Mouse (Mus musculus) embryo, embryonic 10 days (tissue): ENCODE measurements around the gene Vmn2r55.
"Not testable (repeated sequence)": the region's sequence is repeated elsewhere in the genome, so short reads cannot be mapped to it uniquely, and the experiment has no call there.

Source experiments
- DNase-seq: peaks from one replicate; pipeline ENCODE4 v3.0.0-alpha.2; 2015; ENCODE audit warnings: low spot score

Vmn2r55 gene

DNA sequence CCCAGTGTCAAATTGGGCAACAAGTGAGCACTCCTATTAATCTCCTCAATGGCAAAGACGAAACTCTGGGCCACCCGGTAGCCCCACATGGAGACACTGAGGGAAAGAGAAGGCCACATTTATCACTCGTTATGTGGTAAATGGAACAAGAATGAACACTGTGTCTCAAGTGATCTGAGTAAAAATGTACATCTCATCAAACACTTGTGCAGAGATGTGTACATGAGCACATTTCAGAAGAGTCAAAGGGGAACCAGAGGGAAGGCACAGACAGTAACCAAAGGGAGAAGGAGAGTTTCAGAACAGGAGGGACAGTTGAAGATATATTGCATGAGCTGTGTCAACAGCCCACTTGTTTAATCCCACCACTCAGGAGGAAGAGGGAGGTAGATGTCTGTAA is at the start of gene Vmn2r55:
Vmn2r55 (minus strand) TSS at position 101 of the 400 bp plus-strand sequence.
- not testable (repeated sequence) for DNase-seq

DNA sequence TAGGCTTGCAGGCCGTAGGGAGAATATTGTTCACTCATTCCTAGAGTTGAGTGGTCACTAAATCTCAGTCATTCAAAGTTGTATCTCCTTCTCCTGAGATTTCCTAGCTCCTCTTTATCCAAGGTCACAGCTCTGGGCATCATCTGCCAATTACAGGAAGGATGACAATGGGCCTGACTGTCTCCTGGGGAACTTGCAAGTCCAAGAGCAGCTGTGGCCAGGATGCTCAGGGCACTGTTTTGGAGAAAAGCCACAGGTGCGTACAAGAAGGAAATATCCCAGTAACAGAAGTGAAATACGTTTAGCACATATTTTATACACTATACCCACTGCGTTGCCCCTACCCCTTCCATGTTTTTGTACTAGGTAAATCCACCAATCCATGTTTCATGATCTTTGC is 44.6 kb downstream of the Vmn2r55 start, which contains the start of gene Vmn2r54:
Vmn2r54 (minus strand) TSS at position 101 of the 400 bp plus-strand sequence.
- DNase-seq: not testable (repeated sequence)

DNA sequence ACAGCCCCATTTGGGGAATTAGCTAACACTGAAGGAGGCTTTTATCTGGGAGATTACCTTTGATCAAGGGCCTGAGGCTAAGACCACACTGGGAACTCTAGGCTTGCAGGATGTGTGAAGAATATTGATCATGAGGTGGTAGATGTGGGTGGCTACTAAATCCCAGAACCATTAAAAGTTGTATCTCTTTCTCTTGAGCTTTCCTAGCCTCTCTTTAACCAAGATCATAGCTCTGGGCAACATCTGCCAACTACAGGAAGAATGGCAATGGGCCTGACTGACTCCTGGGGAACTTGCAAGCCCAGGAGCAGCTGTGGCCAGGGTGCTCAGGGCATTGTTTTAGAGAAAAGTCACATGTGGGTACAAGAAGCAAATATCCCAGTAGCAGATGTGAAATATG is 76.1 kb downstream of the Vmn2r55 start, which contains the start of gene Vmn2r53:
Vmn2r53 (minus strand) TSS at position 101 of the 400 bp plus-strand sequence.
- no peak for DNase-seq
